Mouse (Mus musculus): Measurements from ENCODE around the gene Gm28374. TPM values are rescaled to one million over a fixed set of nuclear protein-coding genes. Genes with fewer than 3 reads are reported as not detected.
"Not testable (repeated sequence)": the region's sequence is repeated elsewhere in the genome, so short reads cannot be mapped to it uniquely, and the experiment has no call there.

The Gm28374 gene
- total RNA-seq (2015; ENCODE audit: low replicate concordance) (not detected in 2 replicates), total RNA-seq (2017; ENCODE audit: low replicate concordance) (not detected in 2 replicates)

- no peak for ATAC-seq (replicated peaks; ENCODE audit: low FRiP score, poor library complexity, severe bottlenecking)
Observed at GRCm38 (mm10) chr19:6082156-6082555, at the start of gene Gm28374. TSS of gene Gm28374 (minus strand) at chr19:6082256.

DNA sequence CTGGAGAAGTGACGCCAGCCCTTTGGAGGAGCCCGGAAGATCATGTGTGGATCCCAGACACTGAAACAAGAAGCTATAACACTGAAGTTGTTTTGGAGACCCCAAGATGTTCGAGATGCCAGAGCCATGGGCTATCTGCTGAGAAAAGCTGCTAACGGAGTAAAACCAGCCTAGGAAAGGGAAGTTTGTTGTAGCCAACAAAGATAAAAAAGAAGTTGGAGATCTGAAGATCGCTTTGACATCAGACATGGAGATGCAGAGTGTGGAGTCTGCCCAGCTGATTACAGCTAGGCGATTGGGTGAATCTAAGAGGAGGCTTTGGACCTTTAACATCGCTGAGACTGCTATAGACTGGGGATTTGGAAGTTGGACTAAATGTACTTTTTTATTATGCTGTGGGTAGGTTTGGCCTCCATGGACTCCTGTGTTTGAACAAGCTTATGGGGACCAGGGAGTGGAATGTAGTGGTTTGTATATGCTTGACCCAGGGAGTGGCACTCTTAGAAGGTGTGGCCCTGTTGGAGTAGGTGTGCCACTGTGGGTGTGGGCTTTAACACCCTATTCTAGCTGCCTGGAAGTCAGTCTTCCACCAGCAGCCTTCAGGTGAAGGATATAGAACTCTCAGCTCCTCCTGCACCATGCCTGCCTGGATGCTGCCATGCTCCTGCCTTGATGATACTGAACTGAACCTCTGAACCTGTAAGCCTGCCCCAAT lies 48.5 kb upstream of the Gm28374 start:
- not testable (repeated sequence) for ATAC-seq (replicated peaks; ENCODE audit: low FRiP score, poor library complexity, severe bottlenecking)

- ATAC-seq (replicated peaks; ENCODE audit: low FRiP score, poor library complexity, severe bottlenecking): peak; percentile 80
Observed at GRCm38 (mm10) chr19:6127760-6128341, 45.8 kb upstream of the Gm28374 start, which contains the start of gene Snx15. TSS of gene Snx15 (minus strand) at chr19:6128304.

GRCm38 (mm10) chr19:6126789-6127580 lies 44.9 kb upstream of the Gm28374 start:
- ATAC-seq (replicated peaks; ENCODE audit: low FRiP score, poor library complexity, severe bottlenecking): no peak

DNA sequence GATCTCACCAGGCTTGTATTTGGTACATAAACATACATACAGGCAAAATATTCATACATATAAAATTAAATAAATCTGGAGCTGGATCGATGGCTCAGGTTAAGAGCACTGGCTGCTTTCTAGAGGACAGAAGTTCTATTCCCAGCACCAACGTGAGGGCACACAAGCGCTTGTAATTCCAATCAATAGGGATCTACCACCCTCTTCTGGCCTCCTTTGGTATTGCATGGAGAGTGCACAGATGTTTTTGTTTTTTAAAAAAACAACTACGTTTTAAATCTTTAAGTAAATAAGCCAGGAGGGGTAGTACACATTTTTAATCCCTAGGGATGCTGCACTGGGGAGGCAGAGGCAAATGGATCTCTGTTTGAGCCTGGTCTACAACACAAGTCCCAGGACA lies 44.2 kb upstream of the Gm28374 start:
- peak; percentile 53 for ATAC-seq (replicated peaks; ENCODE audit: low FRiP score, poor library complexity, severe bottlenecking)

DNA sequence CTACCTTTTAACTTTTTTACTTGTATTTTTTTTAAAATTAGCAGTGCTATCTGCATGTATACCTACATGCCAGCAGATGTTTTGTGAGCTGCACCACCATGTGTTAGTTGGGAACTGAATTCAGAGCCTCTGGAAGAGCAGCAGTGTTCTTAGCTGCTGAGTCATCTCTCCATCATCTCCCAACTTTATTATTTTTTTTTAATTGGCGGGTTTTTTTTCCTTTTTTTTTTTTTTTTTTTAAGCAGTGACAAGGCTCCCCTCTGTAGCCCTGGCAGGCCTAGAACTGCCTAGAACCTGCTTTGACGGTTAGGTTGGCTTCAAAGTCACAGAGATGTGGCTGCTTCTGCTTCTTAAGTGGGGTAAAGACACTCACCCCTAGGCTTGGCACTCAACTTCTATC lies 42.8 kb upstream of the Gm28374 start:
- ATAC-seq (replicated peaks; ENCODE audit: low FRiP score, poor library complexity, severe bottlenecking): no peak

DNA sequence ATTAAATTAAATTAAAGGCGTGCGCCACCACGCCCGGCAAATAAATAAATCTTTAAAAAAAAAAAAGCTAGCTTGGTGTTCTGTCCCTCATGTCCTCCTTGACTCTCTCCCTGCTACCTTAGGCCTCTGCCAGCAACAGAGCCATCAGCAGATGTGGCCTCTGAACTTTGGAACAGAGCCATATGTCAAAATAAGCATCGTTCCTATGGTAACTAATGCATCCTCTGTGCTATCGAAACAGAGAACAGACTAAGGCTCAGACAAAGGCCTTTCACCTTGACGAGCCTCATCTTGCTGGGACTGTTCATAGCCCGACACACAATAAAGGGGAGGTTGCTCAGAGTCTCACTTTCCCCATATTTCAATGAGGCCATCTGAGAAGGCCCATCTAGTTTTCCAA lies 41.3 kb upstream of the Gm28374 start:
- ATAC-seq (replicated peaks; ENCODE audit: low FRiP score, poor library complexity, severe bottlenecking): no peak

GRCm38 (mm10) chr19:6121761-6122160 lies 39.7 kb upstream of the Gm28374 start:
- no peak for ATAC-seq (replicated peaks; ENCODE audit: low FRiP score, poor library complexity, severe bottlenecking)

- peak; percentile 24 for ATAC-seq (replicated peaks; ENCODE audit: low FRiP score, poor library complexity, severe bottlenecking)
Observed at GRCm38 (mm10) chr19:6118677-6119185, 36.7 kb upstream of the Gm28374 start.

DNA sequence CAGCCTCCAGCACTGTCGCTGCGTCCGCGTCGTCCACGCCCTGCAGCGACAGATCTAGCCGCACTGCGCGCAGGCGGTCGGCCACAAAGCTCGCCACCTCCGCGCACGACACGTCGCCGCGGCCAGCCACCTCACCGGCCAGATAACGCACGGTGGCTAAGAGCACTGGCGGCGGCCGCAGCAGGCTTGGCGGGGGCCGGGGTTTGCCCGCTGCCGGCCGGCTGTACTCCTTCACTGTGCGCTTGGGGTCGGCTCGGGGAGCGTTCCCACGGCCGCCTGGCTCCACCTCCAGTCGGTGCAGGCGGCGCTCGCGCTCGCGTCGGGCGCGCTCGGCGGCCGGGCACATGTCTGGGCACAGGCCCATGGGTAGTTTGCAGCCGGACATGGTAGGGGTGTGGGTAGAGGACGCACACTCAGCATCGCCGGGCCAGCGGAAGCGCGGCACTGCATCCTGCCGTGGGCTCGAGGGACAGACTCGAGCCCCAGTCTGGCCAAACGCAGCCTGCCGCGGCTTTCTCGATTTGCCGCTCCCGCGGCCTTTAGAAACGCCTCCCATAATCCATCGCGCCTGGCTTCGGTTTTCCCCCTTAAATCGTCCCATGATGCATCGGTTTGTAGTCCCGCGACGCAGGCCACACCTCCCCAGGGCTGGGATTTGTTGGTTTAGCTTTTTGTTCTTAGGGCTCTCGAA lies 36.1 kb upstream of the Gm28374 start, which contains the start of gene Sac3d1:
Gene Sac3d1 (minus strand): TSS at position 665 of the 691 bp plus-strand sequence.
- peak; percentile 85 for ATAC-seq (replicated peaks; ENCODE audit: low FRiP score, poor library complexity, severe bottlenecking)

DNA sequence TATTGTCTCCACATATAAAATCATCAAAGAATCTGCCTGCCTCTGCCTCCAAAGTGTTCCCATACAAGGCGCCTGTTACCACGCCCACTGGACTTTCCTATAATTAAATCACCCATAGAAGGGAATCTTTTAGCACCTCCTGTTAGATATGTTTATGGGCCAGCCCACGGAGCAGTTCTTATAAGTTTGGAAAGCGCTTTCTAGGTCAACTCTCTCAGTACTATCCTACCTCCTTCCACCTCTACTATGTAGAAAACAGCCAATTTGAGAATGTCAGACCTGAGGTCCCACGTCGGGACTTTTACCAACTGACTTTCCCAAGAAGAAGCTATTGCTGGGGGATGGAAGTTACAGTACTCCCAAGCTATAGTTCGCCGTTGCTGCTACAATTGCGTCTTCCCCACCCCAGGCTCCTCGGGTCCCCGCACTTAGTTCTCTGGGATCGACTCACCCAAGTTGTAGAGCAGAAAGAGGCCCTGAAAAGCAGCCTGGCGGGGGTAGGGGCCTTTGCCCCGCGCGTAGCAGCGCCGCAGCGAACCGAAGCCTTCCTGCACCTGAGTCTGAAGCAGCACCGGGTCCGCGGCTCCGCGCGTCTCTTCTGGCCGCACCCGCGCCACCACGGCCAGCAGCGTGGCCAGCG lies 35.4 kb upstream of the Gm28374 start:
- no peak for ATAC-seq (replicated peaks; ENCODE audit: low FRiP score, poor library complexity, severe bottlenecking)

GRCm38 (mm10) chr19:6116113-6116850 lies 34.2 kb upstream of the Gm28374 start:
- ATAC-seq (replicated peaks; ENCODE audit: low FRiP score, poor library complexity, severe bottlenecking): no peak

- no peak for ATAC-seq (replicated peaks; ENCODE audit: low FRiP score, poor library complexity, severe bottlenecking)
Observed at GRCm38 (mm10) chr19:6113116-6113515, 31.1 kb upstream of the Gm28374 start.

DNA sequence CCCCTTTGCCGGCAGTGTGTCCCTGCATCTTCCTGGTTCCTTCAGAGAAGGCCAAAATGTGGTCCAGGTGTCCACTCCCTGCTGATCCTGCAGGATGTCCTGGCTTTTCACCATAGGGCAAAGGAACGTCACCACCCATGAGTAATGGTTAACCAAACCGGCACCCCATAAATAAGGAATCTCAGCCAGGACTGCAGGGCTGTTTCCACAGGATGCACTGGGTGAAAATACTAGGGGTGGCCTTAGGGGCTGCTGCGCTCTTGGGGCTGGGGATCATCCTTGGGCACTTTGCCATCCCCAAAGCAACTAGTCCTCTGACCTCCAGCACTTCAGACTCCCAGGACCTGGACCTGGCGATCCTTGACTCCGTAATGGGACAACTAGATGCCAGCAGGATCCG lies 23.5 kb upstream of the Gm28374 start, which contains the start of gene Naaladl1:
Gene Naaladl1 (plus strand): TSS at position 197 of the 400 bp plus-strand sequence.
- ATAC-seq (replicated peaks; ENCODE audit: low FRiP score, poor library complexity, severe bottlenecking): no peak

DNA sequence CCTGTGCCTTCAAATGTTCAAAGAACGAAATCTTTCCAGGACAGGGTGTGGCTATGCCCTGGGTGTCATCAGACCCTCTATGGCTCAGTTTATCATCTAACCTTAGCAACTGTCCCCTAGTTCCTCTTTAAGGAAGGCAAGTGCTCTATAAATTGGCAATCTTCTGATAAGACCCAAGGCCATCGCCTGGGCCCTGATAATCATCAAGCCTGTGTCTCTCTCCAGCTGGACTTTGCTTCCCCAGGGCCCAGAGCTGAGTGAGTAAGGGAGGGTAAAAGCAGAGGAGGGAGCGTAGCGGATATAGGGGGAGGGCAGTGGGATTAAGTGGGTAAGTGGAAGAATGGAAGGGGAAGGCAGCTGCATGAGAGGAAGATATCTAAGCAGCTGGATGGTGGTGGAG lies 22.4 kb upstream of the Gm28374 start:
- no peak for ATAC-seq (replicated peaks; ENCODE audit: low FRiP score, poor library complexity, severe bottlenecking)

GRCm38 (mm10) chr19:6102169-6102853 lies 20.3 kb upstream of the Gm28374 start:
- ATAC-seq (replicated peaks; ENCODE audit: low FRiP score, poor library complexity, severe bottlenecking): peak; percentile 93

DNA sequence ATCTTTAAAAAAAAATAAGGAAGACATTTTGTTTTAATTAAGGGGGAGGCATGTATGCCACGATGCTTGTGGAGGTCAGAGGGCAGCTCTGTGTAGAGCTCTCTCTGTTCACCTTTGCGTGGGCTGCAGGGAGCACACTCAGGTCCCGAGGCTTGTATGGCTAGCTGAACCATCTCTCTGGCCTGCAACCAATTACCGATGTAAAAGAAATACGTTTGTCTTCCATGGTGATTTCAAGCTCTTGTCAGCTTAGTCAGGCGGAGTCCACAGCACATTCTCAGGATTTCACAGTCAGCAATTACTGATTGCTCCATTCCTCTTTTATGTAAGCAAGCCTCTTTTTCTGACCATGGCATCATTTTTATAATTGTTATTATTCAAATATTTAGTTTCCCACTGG lies 19.1 kb upstream of the Gm28374 start:
- ATAC-seq (replicated peaks; ENCODE audit: low FRiP score, poor library complexity, severe bottlenecking): no peak

- ATAC-seq (replicated peaks; ENCODE audit: low FRiP score, poor library complexity, severe bottlenecking): no peak
Observed at GRCm38 (mm10) chr19:6097847-6098246, 15.8 kb upstream of the Gm28374 start.

Measured in erythroblast, adult 5-6 weeks (primary cell).